Mouse (Mus musculus) layer of hippocampus, adult 11-12 months (tissue): ENCODE results near the gene Shmt1.
"Not testable (repeated sequence)": the region's sequence is repeated elsewhere in the genome, so short reads cannot be mapped to it uniquely, and the experiment has no call there.

Experiments
- DNase-seq: peaks from one replicate; pipeline ENCODE4 v3.0.0; 2022; ENCODE audit warnings: low spot score

Shmt1 gene

GRCm38 (mm10) chr11:60811618-60812017 is at the start of gene Shmt1:
Gene Shmt1, minus strand, starts transcription at chr11:60811718.
- not testable (repeated sequence) for DNase-seq

DNA sequence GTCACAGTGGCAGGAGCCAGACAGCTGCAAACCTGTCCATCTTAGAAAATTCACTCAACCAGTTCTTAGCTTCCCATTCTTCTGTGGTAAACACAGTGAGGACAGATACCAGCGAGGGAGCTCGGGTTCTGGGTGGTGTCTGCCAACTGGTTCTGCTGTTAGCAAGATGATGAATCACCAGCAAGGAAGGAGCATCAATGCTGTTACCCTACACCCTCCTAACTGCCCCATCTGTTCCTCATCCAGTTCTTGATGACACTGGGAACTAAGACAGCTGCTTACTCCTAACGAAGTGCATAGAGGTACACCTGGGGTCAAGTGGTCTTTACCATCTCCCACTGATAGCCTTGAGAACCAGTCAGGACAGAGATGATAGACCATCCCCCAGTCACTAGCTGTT is 45.1 kb upstream of the Shmt1 start:
- no peak for DNase-seq

DNA sequence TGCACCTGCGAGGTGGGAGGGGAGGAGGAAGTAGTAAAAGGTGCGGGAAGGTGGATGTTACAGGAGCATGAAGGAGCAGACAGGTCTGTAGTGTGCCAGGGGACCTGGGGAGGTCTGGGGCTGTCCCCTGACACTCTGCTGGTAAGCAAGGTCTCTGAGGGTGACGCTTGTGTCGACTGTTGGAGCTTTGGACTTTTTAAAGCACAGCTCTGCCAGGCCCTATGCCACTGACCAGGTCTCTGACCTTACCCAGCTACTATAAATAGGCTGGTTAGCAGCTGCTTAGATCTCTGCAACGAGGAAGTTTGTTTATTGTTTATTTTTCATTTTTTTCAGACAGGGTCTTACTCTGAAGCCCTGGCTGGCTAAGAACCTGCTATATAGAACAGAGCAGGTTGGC is 33.9 kb upstream of the Shmt1 start:
- DNase-seq = no peak

- no peak for DNase-seq
Observed at GRCm38 (mm10) chr11:60843412-60843811, 31.9 kb upstream of the Shmt1 start.

- DNase-seq = no peak
Observed at GRCm38 (mm10) chr11:60841467-60842200, 30.1 kb upstream of the Shmt1 start.

- DNase-seq = no peak
Observed at GRCm38 (mm10) chr11:60837644-60838406, 26.3 kb upstream of the Shmt1 start.

DNA sequence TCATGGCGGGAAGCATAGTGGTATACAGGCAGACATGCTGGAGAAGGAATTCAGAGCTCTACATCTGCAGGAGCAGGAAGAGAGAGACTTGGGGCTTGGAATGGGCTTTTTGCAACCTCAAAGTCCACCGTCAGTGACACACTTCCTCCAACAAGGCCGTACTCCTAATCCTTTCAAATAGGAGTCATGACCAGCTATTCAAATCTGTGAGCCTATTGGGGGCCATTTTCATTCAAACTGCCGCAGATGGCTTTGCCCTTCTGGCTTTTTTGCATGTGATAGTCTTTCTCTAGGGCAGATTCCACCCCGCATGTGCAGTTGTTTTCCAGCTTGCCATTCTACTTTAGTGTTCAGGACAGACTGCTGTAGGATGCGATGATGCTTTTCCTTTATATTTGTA is 25.4 kb upstream of the Shmt1 start:
- DNase-seq = no peak

GRCm38 (mm10) chr11:60830433-60831052 is 19.0 kb upstream of the Shmt1 start, which contains the start of gene Dhrs7b:
Gene Dhrs7b, plus strand, starts transcription at chr11:60830631.
- peak; percentile 91 for DNase-seq

- no peak for DNase-seq
Observed at GRCm38 (mm10) chr11:60828903-60829302, 17.4 kb upstream of the Shmt1 start.

- no peak for DNase-seq
Observed at GRCm38 (mm10) chr11:60827241-60827945, 15.9 kb upstream of the Shmt1 start.

- no peak for DNase-seq
Observed at GRCm38 (mm10) chr11:60826700-60827099, 15.2 kb upstream of the Shmt1 start.

GRCm38 (mm10) chr11:60825191-60825590 is 13.7 kb upstream of the Shmt1 start:
- DNase-seq = no peak

DNA sequence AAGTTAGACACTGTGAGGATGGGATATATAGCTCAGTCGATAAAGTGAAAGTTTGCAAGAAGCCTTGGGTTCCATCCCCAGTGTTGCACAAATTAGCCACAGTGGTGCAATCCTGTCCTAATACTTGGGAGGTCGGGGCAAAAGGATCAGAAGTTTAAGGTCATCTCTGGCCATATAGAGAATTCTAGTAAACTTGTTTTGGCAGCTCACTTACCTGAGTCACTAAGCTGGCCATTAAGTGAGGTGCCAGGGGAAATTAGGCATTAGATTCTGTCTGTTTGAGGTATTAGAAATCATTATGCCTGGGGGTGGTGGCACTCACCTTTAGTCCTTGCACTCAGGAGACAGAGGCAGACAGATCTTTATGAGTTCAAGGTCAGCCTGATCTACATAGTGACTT is 12.3 kb upstream of the Shmt1 start:
- no peak for DNase-seq

- no peak for DNase-seq
Observed at GRCm38 (mm10) chr11:60816398-60816797, 4.9 kb upstream of the Shmt1 start.

GRCm38 (mm10) chr11:60811054-60811460 is 461 bp downstream of the Shmt1 start:
- peak; percentile 92 for DNase-seq

DNA sequence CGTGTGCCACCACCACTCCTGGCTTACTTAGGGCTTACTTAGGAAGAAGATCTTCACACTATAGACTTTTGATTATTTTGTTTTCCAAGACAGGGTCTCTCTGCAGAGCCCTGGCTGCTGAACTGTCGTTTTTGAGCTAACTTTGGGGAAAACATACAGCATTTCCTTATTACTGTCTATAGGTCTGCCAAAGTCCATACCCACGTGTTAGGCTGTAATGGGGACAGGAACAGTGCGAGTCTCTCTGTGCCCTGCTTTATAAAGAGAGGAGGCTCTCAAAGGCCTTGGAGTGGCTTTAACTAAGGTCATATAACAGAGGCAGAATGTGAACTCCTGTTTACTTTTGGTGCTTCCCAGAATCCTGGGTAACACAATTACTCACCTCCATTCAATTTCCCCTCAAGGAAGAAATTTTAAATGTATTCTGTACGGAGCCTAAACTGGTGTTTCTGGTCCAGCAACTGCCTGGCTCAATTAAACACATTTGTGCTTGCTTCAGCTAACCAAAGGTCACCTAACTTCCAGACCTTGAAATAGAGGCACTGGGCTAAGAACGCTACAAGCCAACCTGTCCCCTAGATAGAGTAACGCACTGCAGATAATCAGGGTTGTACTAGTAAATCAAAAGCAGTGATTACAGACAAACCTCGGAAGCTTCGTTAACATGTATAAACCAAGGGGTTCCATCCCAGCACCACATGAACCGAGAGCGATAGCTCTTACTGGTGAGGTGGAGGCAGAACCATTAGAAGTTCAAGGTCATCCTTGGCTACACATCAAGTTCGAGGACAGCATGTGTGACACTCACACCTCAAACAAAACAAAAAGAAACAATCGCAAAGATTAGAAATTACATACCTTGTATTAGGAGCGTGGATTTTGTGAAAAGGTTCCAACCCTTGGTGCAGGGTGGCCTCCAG is 1.2 kb downstream of the Shmt1 start:
- DNase-seq = no peak

GRCm38 (mm10) chr11:60809546-60809945 is 2.0 kb downstream of the Shmt1 start:
- no peak for DNase-seq

- peak; percentile 70 for DNase-seq
Observed at GRCm38 (mm10) chr11:60808286-60809070, 3.0 kb downstream of the Shmt1 start.

DNA sequence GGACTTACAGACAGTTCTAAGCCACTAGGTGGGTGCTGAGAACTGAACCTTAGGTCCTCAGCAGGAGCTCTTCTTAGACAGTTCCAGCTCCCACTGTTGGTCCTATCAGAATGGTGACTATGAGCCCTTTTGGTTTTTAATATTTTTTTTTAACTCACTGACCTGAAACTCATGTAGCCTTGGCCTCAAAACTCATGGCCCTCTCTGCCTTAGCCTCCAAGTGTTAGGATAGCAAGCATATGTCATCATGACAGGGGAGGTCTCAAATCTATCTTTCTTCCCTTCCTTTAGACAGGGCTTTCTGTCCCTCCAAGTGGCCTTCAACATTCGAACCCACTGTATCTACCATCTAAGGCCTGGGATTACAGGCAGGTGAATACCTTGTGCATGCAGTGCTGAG is 10.6 kb downstream of the Shmt1 start:
- no peak for DNase-seq

- no peak for DNase-seq
Observed at GRCm38 (mm10) chr11:60799977-60800376, 11.5 kb downstream of the Shmt1 start.
